Mouse (Mus musculus): Measurements from ENCODE around the gene Sec61a2. TPM values are rescaled to one million over a fixed set of nuclear protein-coding genes. Genes with fewer than 3 reads are reported as not detected.
A peak's percentile ranks its signal among the peaks of the same experiment; 100 is the strongest.

The Sec61a2 gene
- polyA plus RNA-seq, 1 experiment from 2014 or later: 99.8 TPM

DNA sequence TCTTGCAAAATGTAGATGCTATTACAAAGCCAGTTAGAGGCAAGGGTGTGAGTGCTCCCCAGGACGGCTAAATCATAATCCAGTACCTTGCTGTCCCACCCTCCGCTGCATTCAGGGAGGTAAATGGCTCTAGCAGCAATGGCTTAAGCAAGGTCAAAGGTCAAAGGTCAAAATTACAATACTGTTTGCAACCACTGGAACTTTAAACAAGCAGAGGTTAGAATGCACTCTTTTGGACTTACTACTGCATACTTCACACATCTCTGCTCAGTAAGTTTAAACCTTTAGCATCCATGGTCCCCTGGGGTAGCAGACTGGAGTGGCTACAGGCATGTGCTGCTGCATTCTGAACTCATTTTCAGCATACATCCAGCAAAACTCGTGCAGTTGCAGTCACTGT is 17.8 kb downstream of the Sec61a2 start:
- Histone ChIP-seq H3K27me3 (no peaks in the 10 kb centered on the region), H3K27ac (no peak overlapping the region), H3K9ac (no peak overlapping the region), H3K36me3 (peaks cover 90% of the 10 kb centered on the region), H3K4me3 (replicated peaks) (no peak overlapping the region), H3K9me3 (replicated peaks) (no peaks in the 10 kb centered on the region), H3K4me1 (no peaks in the 10 kb centered on the region), H3K4me2 (no peak overlapping the region)
- 70% methylated on average over 3 of the region's 3 CpGs for WGBS
- no peak for ATAC-seq (replicated peaks; ENCODE audit: low FRiP score)

DNA sequence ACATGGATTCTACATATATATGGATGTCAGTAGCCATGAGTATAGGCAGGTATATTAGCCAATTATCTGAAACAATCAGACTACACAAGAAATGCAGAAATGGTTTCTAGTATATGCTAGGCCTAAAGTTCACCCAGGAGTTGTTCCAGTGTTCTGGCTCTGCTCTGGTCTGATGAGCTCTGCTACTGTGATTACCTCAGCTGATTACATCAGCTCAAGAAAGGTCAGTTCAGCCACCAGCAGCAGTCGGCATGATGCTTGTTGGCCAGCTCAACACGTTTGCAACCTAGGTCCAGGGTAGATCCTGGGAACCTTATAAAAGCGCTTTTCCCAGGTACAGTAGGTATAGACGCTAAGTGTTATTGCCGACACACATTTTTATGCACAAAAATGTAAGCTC is 25.5 kb downstream of the Sec61a2 start:
- H3K36me3 ChIP-seq: peaks cover 83% of the 10 kb centered on the region
- WGBS: 90% methylated on average over 5 of the region's 5 CpGs

DNA sequence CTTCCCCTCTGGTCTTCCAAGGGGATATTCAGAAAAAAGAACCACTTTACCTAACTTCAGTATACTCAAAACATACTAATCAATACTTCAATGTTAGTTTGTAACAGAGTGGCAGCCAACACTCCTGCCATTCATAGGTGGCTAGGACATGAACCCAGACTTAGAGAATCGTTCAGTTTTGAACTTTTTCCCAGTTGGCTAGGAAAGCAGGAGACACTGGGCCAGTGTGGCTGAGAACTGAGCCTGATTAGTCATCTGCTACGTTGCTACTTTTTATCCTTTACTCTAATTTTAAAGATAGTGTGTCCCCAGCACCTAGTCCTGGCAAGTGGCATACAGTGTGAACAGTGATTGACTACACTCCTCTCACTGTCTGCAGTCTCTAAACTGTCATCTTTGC is 27.6 kb downstream of the Sec61a2 start:
- no peak for ATAC-seq (replicated peaks; ENCODE audit: low FRiP score)
- Histone ChIP-seq H3K36me3 (peaks cover 83% of the 10 kb centered on the region), H3K4me2 (no peak overlapping the region), H3K4me1 (no peaks in the 10 kb centered on the region), H3K27me3 (no peaks in the 10 kb centered on the region), H3K27ac (no peak overlapping the region), H3K4me3 (replicated peaks) (no peak overlapping the region), H3K9ac (no peak overlapping the region), H3K9me3 (replicated peaks) (no peaks in the 10 kb centered on the region)
- WGBS: 89% methylated on average over 2 of the region's 2 CpGs

More for the DNA sequence above, 25.5 kb downstream of the Sec61a2 start:
- Histone ChIP-seq H3K27ac (no peak overlapping the region), H3K4me2 (no peak overlapping the region), H3K9ac (no peak overlapping the region), H3K4me3 (replicated peaks) (no peak overlapping the region), H3K4me1 (no peaks in the 10 kb centered on the region), H3K27me3 (no peaks in the 10 kb centered on the region), H3K9me3 (replicated peaks) (no peaks in the 10 kb centered on the region)
- no peak for ATAC-seq (replicated peaks; ENCODE audit: low FRiP score)

DNA sequence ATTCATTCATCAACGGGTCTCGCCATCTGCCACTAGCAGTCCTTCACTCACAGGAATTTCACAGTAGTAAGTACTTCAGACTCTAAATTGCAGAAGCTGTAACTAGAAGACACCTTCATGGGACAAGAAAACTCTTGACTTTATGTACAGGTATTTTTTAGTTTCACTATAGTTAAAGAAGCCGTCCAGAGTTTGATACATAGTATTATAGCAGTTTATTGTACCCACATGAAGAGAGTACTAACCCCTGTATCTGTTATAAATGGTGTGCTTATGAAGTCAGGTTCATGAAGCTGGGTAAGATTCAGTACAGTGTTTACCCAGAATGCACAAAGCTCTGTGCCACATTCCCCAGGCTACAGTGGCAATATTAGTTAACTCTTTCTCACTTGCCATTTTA is 32.4 kb downstream of the Sec61a2 start, which contains the start of gene Gm13199:
TSS of gene Gm13199 (minus strand) at position 101 of the 400 bp plus-strand sequence.
- 95% methylated on average over 3 of the region's 3 CpGs for WGBS
- no peaks in the 10 kb centered on the region for H3K27me3 ChIP-seq
- peaks cover 87% of the 10 kb centered on the region for H3K36me3 ChIP-seq
- no peak within 1 kb of the TSS for H3K4me2 ChIP-seq
- no peak within 1 kb of the TSS for H3K4me3 ChIP-seq (replicated peaks)
- no peak within 1 kb of the TSS for H3K27ac ChIP-seq
- H3K4me1 ChIP-seq: no peaks in the 10 kb centered on the region
- H3K9me3 ChIP-seq (replicated peaks): no peaks in the 10 kb centered on the region
- no peak for ATAC-seq (replicated peaks; ENCODE audit: low FRiP score)
- H3K9ac ChIP-seq: no peak within 1 kb of the TSS

DNA sequence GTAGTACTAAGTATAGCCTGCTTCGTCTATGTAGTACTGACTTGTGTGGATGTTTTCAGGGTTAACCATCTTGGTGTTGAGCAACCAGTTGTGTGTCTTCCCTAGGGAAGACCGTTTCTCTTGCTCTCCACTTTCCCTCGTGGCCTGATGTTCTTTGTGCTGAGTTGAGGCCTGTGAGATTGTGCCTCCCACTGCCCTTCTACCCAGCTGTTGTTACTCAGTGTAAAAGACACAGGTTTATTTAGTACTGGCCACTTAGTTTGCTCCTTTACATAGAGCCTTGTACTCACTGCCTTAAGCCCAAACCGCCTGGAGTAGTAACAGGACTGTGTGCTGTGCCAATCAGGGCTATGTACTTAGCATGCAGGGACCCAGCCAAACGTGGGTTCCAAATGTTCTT is 43.4 kb downstream of the Sec61a2 start:
- no peak for ATAC-seq (replicated peaks; ENCODE audit: low FRiP score)
- H3K9ac ChIP-seq: no peak overlapping the region
- no peaks in the 10 kb centered on the region for H3K27me3 ChIP-seq
- H3K4me3 ChIP-seq (replicated peaks): no peak overlapping the region
- H3K4me2 ChIP-seq: no peak overlapping the region
- H3K27ac ChIP-seq: no peak overlapping the region
- 84% methylated on average over 5 of the region's 5 CpGs for WGBS
- peaks cover 42% of the 10 kb centered on the region for H3K36me3 ChIP-seq
- no peaks in the 10 kb centered on the region for H3K4me1 ChIP-seq
- no peaks in the 10 kb centered on the region for H3K9me3 ChIP-seq (replicated peaks)

DNA sequence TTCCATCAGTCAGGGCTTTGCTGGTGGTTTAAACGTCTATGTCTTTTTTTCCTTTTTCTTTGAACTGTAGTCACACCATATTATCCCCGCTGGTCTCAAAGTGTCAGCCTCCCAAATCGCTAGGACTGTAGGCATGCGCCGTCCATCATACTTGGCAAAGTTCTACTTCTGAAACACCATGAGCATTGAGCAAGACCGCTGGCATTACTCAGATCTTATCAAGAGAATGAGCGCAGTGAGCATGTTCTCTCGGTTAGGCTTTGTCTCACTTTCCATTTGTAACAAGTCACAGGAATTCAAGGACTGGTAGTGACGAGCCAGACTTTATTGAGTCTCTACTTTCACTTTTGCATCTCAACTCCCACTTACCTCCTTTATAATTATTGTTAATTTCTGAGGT is 44.1 kb downstream of the Sec61a2 start:
- Histone ChIP-seq H3K4me1 (peaks cover 7% of the 10 kb centered on the region; the same call in 1 of the 2 replicates), H3K27me3 (no peaks in the 10 kb centered on the region), H3K4me3 (replicated peaks) (no peak overlapping the region), H3K36me3 (peaks cover 38% of the 10 kb centered on the region), H3K9ac (no peak overlapping the region), H3K4me2 (no peak overlapping the region), H3K27ac (no peak overlapping the region), H3K9me3 (replicated peaks) (no peaks in the 10 kb centered on the region)
- no peak for ATAC-seq (replicated peaks; ENCODE audit: low FRiP score)
- WGBS: 90% methylated on average over 9 of the region's 9 CpGs

DNA sequence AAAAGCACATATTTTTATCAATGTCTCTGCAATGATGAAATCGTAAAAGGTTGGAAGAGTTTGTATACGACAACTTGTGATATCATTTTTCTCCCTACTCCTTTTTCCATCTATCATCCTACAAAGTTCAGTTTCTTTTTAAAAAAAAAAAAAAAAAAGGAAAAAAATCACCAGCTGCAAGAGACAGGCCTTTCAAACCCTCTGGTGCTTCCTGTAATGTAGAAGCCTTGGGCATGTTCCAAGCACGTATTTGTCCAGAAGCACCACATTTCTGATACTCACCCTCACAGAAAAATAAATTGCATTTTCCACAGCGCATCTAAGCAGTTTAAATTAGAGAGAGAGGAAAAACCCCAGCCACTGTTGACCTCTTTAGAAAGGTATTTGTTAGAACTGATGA is 49.4 kb downstream of the Sec61a2 start:
- ATAC-seq (replicated peaks; ENCODE audit: low FRiP score): no peak
- Histone ChIP-seq H3K9ac (peak overlapping the region; percentile 84), H3K4me2 (peak overlapping the region; percentile 64), H3K27me3 (no peaks in the 10 kb centered on the region), H3K4me1 (peaks cover 13% of the 10 kb centered on the region), H3K27ac (peak overlapping the region; percentile 96; the same call in 1 of the 2 replicates), H3K4me3 (replicated peaks) (peak overlapping the region; percentile 84), H3K9me3 (replicated peaks) (no peaks in the 10 kb centered on the region), H3K36me3 (peaks cover 29% of the 10 kb centered on the region)
- 17% methylated on average over 4 of the region's 4 CpGs for WGBS

DNA sequence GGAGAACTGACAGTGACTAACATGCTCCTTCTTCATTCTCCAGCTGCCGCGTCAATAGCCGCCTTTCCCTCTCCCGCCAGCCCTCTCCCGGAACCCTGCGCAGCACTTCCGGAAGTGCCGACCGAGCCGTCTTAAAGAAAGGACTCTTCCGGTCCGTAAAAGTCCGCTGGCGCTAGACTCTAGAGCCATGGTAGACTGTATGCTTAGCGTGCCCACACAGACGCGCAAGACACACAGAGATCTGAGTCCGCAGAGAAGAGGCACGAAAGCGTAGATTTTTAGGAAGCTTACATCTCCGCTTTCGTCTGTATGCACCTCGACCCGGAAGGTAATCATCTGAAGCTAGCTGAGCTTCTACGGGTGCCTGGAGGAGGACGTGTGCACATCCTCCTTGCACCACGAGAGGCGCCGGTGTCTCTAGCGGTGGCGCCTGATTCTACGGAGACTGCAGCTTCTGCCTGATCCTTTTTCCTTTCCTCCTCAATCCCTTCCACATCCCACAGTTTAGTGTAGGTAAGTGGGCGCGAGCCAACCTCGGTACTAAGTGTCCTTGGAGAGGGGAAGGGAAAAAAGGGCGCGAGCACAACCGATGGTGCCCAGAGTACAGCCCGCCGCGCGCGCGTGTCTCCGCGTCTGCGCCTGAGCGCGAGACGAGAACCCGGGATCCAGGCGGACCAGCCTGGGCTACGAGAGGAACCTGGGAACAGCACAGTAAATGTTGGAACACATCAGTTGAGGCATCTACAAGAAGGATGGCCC is 50.2 kb downstream of the Sec61a2 start, which contains the start of the genes Nudt5 and Cdc123:
TSS of gene Nudt5 (plus strand) at position 147 of the 759 bp plus-strand sequence.
TSS of gene Cdc123 (minus strand) at position 292 of the 759 bp plus-strand sequence.
- Histone ChIP-seq H3K4me1 (peaks cover 13% of the 10 kb centered on the region), H3K9ac (peak within 1 kb of the TSS; percentile 84), H3K4me2 (peak within 1 kb of the TSS; percentile 64), H3K36me3 (peaks cover 34% of the 10 kb centered on the region), H3K27me3 (no peaks in the 10 kb centered on the region), H3K27ac (peak within 1 kb of the TSS; percentile 96), H3K9me3 (replicated peaks) (no peaks in the 10 kb centered on the region), H3K4me3 (replicated peaks) (peak within 1 kb of the TSS; percentile 84)
- under 1% methylated on average over 53 of the region's 53 CpGs for WGBS
- peak; percentile 98 for ATAC-seq (replicated peaks; ENCODE audit: low FRiP score)

DNA sequence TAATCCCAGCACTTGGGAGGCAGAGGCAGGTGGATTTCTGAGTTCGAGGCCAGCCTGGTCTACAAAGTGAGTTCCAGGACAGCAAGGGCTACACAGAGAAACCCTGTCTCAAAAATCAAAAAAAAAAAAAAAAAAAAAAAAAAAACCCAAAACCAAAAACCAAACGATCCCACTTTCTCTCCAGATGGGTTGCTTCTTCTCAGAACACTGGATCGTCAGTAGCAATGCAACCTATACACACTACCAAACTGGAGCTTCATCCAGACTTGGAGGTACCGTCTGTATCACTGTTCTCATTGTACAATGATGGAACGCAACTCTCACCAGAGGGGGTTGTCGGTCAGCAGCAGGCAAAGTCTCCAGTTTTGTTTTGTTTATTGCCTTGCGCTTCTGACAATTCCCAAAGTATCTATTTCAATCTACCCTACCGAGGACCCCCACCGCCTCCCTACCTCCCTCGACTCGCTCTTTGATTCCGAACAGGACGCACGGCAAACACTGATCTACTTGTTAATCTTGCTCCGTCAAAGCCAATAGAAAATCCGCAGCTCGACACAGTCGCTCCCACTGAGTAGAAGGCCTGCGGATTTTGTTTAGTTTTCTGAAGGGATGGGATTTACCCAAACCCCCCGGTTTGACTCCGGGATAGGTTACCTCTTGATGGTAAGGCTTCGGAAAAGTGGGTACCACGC is 50.9 kb downstream of the Sec61a2 start:
- Histone ChIP-seq H3K4me1 (peaks cover 13% of the 10 kb centered on the region), H3K4me3 (replicated peaks) (peak overlapping the region; percentile 84), H3K4me2 (peak overlapping the region; percentile 64), H3K27me3 (no peaks in the 10 kb centered on the region), H3K36me3 (peaks cover 41% of the 10 kb centered on the region), H3K27ac (peak overlapping the region; percentile 96), H3K9me3 (replicated peaks) (no peaks in the 10 kb centered on the region), H3K9ac (peak overlapping the region; percentile 84)
- peak; percentile 28 for ATAC-seq (replicated peaks; ENCODE audit: low FRiP score)
- WGBS: 3% methylated on average over 23 of the region's 23 CpGs

DNA sequence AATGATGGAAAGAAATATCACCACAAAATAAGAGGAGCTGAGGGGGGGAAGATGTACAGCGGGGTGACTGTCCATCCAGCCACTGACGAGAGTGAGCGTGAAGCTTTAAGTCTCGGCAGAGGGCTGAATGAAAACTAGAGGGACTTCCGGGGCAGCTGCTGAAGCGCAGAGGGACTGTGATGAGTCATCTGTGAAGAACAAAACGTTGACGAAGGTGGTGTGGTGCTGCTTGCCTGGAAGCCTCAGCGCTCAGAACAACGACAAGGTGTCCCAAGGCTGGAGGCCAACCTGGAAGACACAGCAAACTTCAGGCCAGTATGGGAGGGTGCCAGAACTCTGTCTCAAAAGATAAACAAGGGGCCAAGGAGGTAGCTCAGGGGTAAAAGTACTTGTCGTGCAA is 54.4 kb downstream of the Sec61a2 start:
- WGBS: 94% methylated on average over 11 of the region's 11 CpGs
- peaks cover 61% of the 10 kb centered on the region for H3K36me3 ChIP-seq
- no peak for ATAC-seq (replicated peaks; ENCODE audit: low FRiP score)
- no peaks in the 10 kb centered on the region for H3K9me3 ChIP-seq (replicated peaks)
- no peaks in the 10 kb centered on the region for H3K27me3 ChIP-seq
- no peak overlapping the region for H3K4me3 ChIP-seq (replicated peaks)
- H3K4me2 ChIP-seq: no peak overlapping the region
- peaks cover 3% of the 10 kb centered on the region; the same call in 1 of the 2 replicates for H3K4me1 ChIP-seq
- no peak overlapping the region for H3K27ac ChIP-seq
- no peak overlapping the region for H3K9ac ChIP-seq

DNA sequence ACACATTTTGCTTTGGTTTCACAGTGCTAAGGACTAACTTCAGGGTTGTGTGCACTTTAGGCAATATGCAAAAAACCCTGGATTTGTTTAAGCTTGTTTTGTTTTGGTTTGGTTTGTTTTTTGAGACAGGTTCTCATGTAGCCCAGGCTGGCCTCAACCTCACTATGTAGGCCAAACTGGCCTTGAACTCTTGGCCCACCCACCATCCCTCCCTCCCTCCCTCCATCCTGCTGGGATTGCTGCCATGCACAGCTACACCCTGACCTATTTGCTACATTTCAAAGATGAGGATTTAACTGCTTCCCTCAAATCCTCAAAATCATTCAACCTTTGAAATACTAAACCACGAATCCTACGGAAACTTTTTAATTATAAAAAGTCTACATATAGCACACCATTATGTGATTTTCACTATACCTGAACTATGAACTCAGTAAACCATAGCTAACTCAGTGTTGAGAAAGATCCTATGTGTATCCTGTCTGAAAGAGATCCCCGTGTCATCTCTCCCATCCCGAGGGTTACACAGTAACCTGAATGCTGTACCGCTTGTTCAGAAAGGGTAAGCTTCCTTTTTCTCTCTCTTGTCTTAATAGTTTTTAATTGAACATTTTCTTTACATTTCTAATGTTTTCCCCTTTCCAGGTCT is 69.8 kb downstream of the Sec61a2 start:
- whole genome bisulfite sequencing: 90% methylated on average over 5 of the region's 5 CpGs
- Histone ChIP-seq H3K27ac (no peak overlapping the region), H3K36me3 (peaks cover 63% of the 10 kb centered on the region), H3K4me1 (no peaks in the 10 kb centered on the region), H3K9me3 (replicated peaks) (no peaks in the 10 kb centered on the region), H3K4me3 (replicated peaks) (no peak overlapping the region), H3K4me2 (no peak overlapping the region), H3K9ac (no peak overlapping the region), H3K27me3 (no peaks in the 10 kb centered on the region)
- ATAC-seq (replicated peaks; ENCODE audit: low FRiP score): no peak

DNA sequence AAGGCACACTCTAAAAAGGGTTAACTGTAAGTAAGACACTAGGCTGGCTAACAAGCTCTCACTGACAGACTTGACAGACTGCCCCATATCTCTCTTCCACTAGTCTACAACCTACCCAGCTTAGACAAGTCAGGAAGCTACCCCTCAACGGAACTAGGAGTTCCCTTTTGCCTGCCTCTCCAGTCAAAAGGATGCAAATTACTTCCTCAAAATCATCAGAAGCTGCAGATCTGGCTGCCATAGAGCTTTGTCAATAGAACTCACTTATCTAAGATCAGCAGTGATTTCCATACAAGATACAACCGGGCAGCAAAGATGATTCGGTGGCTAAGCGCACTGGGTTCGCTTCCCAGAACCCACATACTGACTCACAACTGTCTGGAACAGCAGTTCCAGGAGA is 70.5 kb downstream of the Sec61a2 start:
- Histone ChIP-seq H3K9ac (no peak overlapping the region), H3K27ac (no peak overlapping the region), H3K4me2 (no peak overlapping the region), H3K27me3 (no peaks in the 10 kb centered on the region), H3K4me1 (no peaks in the 10 kb centered on the region), H3K4me3 (replicated peaks) (no peak overlapping the region), H3K9me3 (replicated peaks) (no peaks in the 10 kb centered on the region), H3K36me3 (peaks cover 63% of the 10 kb centered on the region)
- WGBS: 82% methylated on average over 5 of the region's 5 CpGs
- no peak for ATAC-seq (replicated peaks; ENCODE audit: low FRiP score)

All from kidney, embryonic 15.5 days (tissue).